13 mouse cellular contexts compared by ENCODE assay signal in genomic region chr1:42707196-42707595, GRCm38 (mm10). TPM values are rescaled to one million over a fixed set of nuclear protein-coding genes. Genes with fewer than 3 reads are reported as not detected.
DNase-seq lines count a peak whose midpoint lies in the region; ATAC-seq lines count a peak whose summit lies in the region.
"Had no signal": no experiment of that assay in that cellular context is flagged by ENCODE, and none has a peak within 500 bp of the region (broad histone marks: within the 10 kb centered on the region; RNA-seq: fewer than 3 reads in every experiment).

No protein-coding gene starts in this region.

- H3K27me3 ChIP-seq in forebrain, embryonic 10.5 days (ENCODE audit: poor library complexity, severe bottlenecking), result peaks cover 99% of the 10 kb centered on the region
- H3K27me3 ChIP-seq in hindbrain, embryonic 11.5 days (ENCODE audit: control insufficient read depth, insufficient read depth, low read length), result peaks cover 7% of the 10 kb centered on the region; the same call in 1 of the 2 replicates
- H3K27me3 ChIP-seq in midbrain, embryonic 12.5 days, result peaks cover 13% of the 10 kb centered on the region; the same call in 1 of the 2 replicates

- no peak for ATAC-seq in hindbrain, embryonic 11.5 days (ENCODE audit: low FRiP score)
- ATAC-seq in midbrain, embryonic 12.5 days (ENCODE audit: low FRiP score, low read depth), result no peak
- ATAC-seq in megakaryocyte progenitor cell, adult 5-6 weeks (replicated peaks; ENCODE audit: poor library complexity), result no peak
- ATAC-seq: intestine, embryonic 16.5 days had no signal

- peaks cover 98% of the 10 kb centered on the region for H3K4me1 ChIP-seq in forebrain, embryonic 10.5 days
- H3K4me1 ChIP-seq in hindbrain, embryonic 11.5 days (replicated peaks; ENCODE audit: control insufficient read depth, insufficient read depth, low read length), result peaks cover 21% of the 10 kb centered on the region
- H3K4me1 ChIP-seq in midbrain, embryonic 12.5 days, result peaks cover 89% of the 10 kb centered on the region
- H3K4me1 ChIP-seq: lung, embryonic 15.5 days had no signal

- H3K9ac ChIP-seq in hindbrain, embryonic 11.5 days (ENCODE audit: low read depth, low read length), result peak overlapping the region; percentile 46; the same call in 1 of the 2 replicates
- peak overlapping the region; percentile 40 for H3K9ac ChIP-seq in midbrain, embryonic 12.5 days (replicated peaks)
- H3K9ac ChIP-seq: lung, embryonic 15.5 days had no signal

- peak; percentile 44 for DNase-seq in heart, adult 11 months
- no peak for DNase-seq in heart, postnatal 14 days
- DNase-seq in forebrain, embryonic 10.5 days (ENCODE audit: extremely low spot score, low spot score), result no peak
- peak; percentile 51 for DNase-seq in hindbrain, embryonic 11.5 days (ENCODE audit: low spot score)
- DNase-seq in heart, adult 8-10 months (ENCODE audit: low spot score), result no peak
- DNase-seq in left cerebral cortex, adult 18-20 months (ENCODE audit: low spot score in 2 of 2), result no peak

- H3K36me3 ChIP-seq in forebrain, embryonic 10.5 days (replicated peaks), result peaks cover 26% of the 10 kb centered on the region; the same call in 1 of the 2 replicates
- no peaks in the 10 kb centered on the region for H3K36me3 ChIP-seq in hindbrain, embryonic 11.5 days (ENCODE audit: control insufficient read depth, insufficient read depth, low read length)
- H3K36me3 ChIP-seq in midbrain, embryonic 12.5 days, result 0 out of 2 replicates have a peak, but pooled peaks cover 3% of the 10 kb centered on the region
- H3K36me3 ChIP-seq: lung, embryonic 15.5 days had no signal

- 0 out of 2 replicates have a peak overlapping the region, but pooled peaks have one; percentile 13 for H3K27ac ChIP-seq in forebrain, embryonic 10.5 days
- 0 out of 2 replicates have a peak overlapping the region, but pooled peaks have one; percentile 47 for H3K27ac ChIP-seq in hindbrain, embryonic 11.5 days (ENCODE audit: low read depth, low read length)
- H3K27ac ChIP-seq in midbrain, embryonic 12.5 days (replicated peaks), result peak overlapping the region; percentile 56
- H3K27ac ChIP-seq: lung, embryonic 15.5 days had no signal

- intact Hi-C loops in heart, postnatal 14 days (cut with DNase I), result no loop called here

- WGBS in forebrain, embryonic 10.5 days, result 4% methylated on average over 5 of the region's 5 CpGs
- 2% methylated on average over 5 of the region's 5 CpGs for WGBS in hindbrain, embryonic 11.5 days
- WGBS in midbrain, embryonic 12.5 days, result 1% methylated on average over 5 of the region's 5 CpGs

- H3K4me2 ChIP-seq in hindbrain, embryonic 11.5 days (replicated peaks; ENCODE audit: low read depth, low read length), result peak overlapping the region; percentile 68
- peak overlapping the region; percentile 78 for H3K4me2 ChIP-seq in midbrain, embryonic 12.5 days (replicated peaks)
- H3K4me2 ChIP-seq: lung, embryonic 15.5 days had no signal

- no peaks in the 10 kb centered on the region for H3K9me3 ChIP-seq in forebrain, embryonic 10.5 days
- H3K9me3 ChIP-seq in hindbrain, embryonic 11.5 days (ENCODE audit: control insufficient read depth, low read length), result no peaks in the 10 kb centered on the region
- no peaks in the 10 kb centered on the region for H3K9me3 ChIP-seq in midbrain, embryonic 12.5 days
- H3K9me3 ChIP-seq: lung, embryonic 15.5 days had no signal

- peak overlapping the region; percentile 61; the same call in 1 of the 2 replicates for H3K4me3 ChIP-seq in forebrain, embryonic 10.5 days
- H3K4me3 ChIP-seq in hindbrain, embryonic 11.5 days (ENCODE audit: low read depth, low read length), result peak overlapping the region; percentile 14
- peak overlapping the region; percentile 60 for H3K4me3 ChIP-seq in midbrain, embryonic 12.5 days
- H3K4me3 ChIP-seq: lung, embryonic 15.5 days had no signal

RNA-seq across cellular contexts. Expression of gene Pou3f3, which starts 11.6 kb away (rescaled TPM):
- not detected for total RNA-seq in heart, postnatal 14 days (2021)
- 13.4 and 14.4 TPM in 2 replicates for polyA plus RNA-seq in forebrain, embryonic 10.5 days (2016; fragmentation: Nextera tagmentation; extraction: Ambion mirVana)
- polyA plus RNA-seq in hindbrain, embryonic 11.5 days (2014; fragmentation: Nextera tagmentation; extraction: Ambion mirVana), result 20.7 and 22.3 TPM in 2 replicates
- 36.3 and 37.6 TPM in 2 replicates for polyA plus RNA-seq in midbrain, embryonic 12.5 days (2016; fragmentation: Nextera tagmentation; extraction: Ambion mirVana)
- not detected in 2 replicates for total RNA-seq in megakaryocyte progenitor cell, adult 5-6 weeks (2015)
- not detected in 2 replicates for total RNA-seq in megakaryocyte progenitor cell, adult 5-6 weeks (2017)
- total RNA-seq in heart, adult 8-10 months (2022), result under 1 TPM in 1 of 4 experiments, not detected in 3; 0.09 TPM
- total RNA-seq in left cerebral cortex, adult 18-20 months (2021), result 10 to 100 TPM; 57.7 to 58.2 TPM
- total RNA-seq: adrenal gland, adult 18-20 months; liver, adult 2 months had no signal
- polyA plus RNA-seq: heart, postnatal 0 days; liver, adult 2 months had no signal

Comparison
In these comparisons a context has a peak if more than half of its experiments do, and no peak if none do; other contexts are left out.
1. DNase-seq: peak in heart, adult 11 months (single experiment) and hindbrain, embryonic 11.5 days (single experiment); none in heart, postnatal 14 days (0 of 2), forebrain, embryonic 10.5 days (single experiment), heart, adult 8-10 months (single experiment) and left cerebral cortex, adult 18-20 months (0 of 2).
2. RNA of gene Pou3f3, which starts 11.6 kb away (total RNA-seq): 57.7 to 58.2 TPM in left cerebral cortex, adult 18-20 months; 0.09 TPM in heart, adult 8-10 months, not detected in heart, postnatal 14 days and not detected in megakaryocyte progenitor cell, adult 5-6 weeks; every median in the first group is over 10 times any median in the second.
3. Peak in every context shown above with its lines, with median percentiles within 50 percentile points of each other: H3K27ac ChIP-seq and H3K4me3 ChIP-seq.